Mouse (Mus musculus): Measurements from ENCODE around the gene Acox1. TPM values are rescaled to one million over a fixed set of nuclear protein-coding genes. Genes with fewer than 3 reads are reported as not detected.

Acox1 gene
- total RNA-seq (2021): 100 to 1,000 TPM; 112 to 119 TPM
- long read RNA-seq, experiment 1, transcript Acox1-201 (14 exons, 3,987 nt): major isoform, 114 of 143 reads
- long read RNA-seq, experiment 1, partial matches to known transcripts: 19 of 143 reads
- long read RNA-seq, experiment 1, other reads (novel, unspliced or antisense): 10 of 143 reads
- long read RNA-seq, experiment 2, transcript Acox1-201 (14 exons, 3,987 nt): major isoform, 104 of 118 reads
- long read RNA-seq, experiment 2, partial matches to known transcripts: 2 of 118 reads
- long read RNA-seq, experiment 2, other reads (novel, unspliced or antisense): 12 of 118 reads

- Histone ChIP-seq H3K27ac (peak within 1 kb of the TSS; percentile 100), H3K4me3 (peak within 1 kb of the TSS; percentile 83)
- no peak; the same call in 1 of the 2 replicates for TF ChIP-seq CTCF (IDR thresholded peaks at IDR 0.05)
- peak; percentile 96 for DNase-seq (ENCODE audit: extremely low spot score in 1 of 2, low spot score in 2 of 2)
- intact Hi-C loops (cut with DNase I): loop anchor here (1.0 to 2.0 kb wide), 2 partner anchors 31 to 60 kb away; partner anchors contain the start of genes Fbf1 and Mrpl38
Measured at GRCm38 (mm10) chr11:116198639-116199531, at the start of gene Acox1, which contains the start of gene Ten1. TSS of gene Acox1 (minus strand) at chr11:116199045. TSS of gene Ten1 (plus strand) at chr11:116198855.

DNA sequence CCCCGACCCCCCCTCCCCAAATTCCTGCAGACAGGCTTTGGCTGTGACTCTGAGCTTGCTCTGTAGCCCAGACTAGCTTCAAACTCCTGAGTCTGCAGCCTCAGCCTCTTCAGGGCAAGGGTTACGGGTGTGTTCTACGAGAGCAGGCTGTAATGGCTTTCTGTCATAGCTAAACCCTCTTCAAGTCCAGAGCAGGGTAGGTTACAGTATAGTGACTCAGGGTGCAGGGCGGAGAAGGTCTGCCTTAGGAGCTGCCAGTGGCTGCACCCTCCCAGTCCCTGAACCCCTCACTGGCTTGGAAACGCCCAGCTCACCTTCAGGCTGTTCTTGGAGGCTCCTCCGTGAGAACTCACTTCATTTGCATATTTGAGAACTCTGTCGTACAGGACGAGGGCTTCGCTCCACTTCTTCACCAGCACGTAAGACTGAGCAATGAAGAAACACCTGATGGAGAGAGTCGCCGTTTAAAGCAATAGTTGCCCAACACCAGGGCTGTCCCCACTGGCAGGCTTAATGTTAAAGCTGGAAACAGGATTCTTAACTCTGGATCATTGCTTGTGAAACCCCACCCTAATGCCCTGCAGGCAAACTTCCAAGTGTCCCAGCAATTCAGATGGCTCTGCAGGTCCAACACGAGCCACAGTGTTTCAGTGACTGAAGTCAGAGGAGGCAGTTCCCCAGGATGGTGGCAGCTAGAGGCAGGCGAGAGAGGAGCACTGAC lies 48.8 kb upstream of the Acox1 start:
- intact Hi-C loops (cut with DNase I): no loop called here
- no peak overlapping the region for H3K27ac ChIP-seq

DNA sequence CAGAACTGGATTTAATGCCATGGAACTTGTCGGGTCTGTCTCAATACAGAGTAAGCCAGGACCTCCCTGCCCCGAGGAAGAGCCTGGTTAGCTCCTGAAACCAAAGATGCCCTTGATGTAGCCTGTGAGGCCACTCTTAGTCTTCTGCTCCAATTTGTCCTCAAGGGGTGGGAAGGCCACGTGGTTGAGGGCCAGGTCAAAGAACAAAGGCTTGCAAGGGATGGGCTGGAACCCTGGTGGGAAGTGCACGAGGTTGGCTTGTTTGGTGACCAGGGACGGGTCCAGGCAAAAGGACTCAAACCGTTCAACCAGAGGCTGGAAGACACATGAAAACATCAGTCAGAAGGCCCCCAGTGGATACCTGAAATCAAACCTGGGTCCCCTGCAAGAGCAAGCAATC lies 46.8 kb upstream of the Acox1 start:
- intact Hi-C loops (cut with DNase I): no loop called here
- TF ChIP-seq CTCF (IDR thresholded peaks at IDR 0.05): no peak
- no peak overlapping the region for H3K4me3 ChIP-seq
- DNase-seq (ENCODE audit: extremely low spot score in 1 of 2, low spot score in 2 of 2): no peak
- H3K27ac ChIP-seq: no peak overlapping the region

More for the DNA sequence above, 48.8 kb upstream of the Acox1 start:
- no peak for TF ChIP-seq CTCF (IDR thresholded peaks at IDR 0.05)
- no peak for DNase-seq (ENCODE audit: extremely low spot score in 1 of 2, low spot score in 2 of 2)
- H3K4me3 ChIP-seq: no peak overlapping the region

DNA sequence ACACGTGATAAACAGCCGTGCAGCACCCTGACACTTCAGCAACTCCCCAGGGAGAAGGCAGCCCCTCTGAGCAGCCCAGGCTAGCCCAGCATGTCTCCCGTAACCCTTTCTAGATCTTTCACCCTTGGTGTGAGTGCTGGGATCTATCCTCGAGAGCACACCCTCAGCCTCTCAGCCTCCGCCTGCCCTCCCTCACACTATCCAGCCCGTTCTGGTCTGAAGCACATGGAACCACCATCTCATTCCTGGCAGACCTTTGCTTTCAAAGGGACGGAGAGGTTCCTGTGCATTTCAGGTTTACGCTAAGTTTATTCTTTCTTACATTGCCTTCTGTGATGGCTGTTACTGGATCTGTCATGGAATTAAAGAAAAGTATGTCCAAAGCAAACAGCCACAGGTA lies 45.7 kb upstream of the Acox1 start:
- no peak for DNase-seq (ENCODE audit: extremely low spot score in 1 of 2, low spot score in 2 of 2)
- H3K4me3 ChIP-seq: no peak overlapping the region
- intact Hi-C loops (cut with DNase I): no loop called here
- TF ChIP-seq CTCF (IDR thresholded peaks at IDR 0.05): no peak
- no peak overlapping the region for H3K27ac ChIP-seq

DNA sequence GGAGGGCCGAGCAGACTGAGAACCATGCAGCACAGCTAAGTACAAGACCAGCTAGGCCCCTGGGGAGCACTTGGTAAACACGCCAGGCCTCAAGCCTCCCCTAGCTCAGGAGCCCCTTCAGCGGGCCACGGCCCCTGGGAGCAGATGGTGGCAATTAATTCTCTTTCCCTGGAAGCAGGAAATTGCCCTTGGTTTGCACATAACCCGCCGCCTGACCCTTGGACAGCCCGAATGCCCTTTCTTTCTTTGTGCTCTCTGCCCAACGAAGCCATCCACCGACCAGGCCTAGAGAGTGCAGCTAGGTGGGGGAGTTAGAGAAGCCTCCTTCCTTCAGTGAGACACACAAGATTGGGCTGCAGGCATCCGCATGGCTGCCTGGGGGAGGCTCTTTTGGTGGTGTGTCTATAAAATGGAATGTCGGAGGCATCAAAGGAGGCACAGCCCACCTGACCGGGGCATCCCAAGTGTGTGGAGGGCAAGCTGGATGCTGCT lies 42.9 kb upstream of the Acox1 start:
- no peak for TF ChIP-seq CTCF (IDR thresholded peaks at IDR 0.05)
- Histone ChIP-seq H3K27ac (no peak overlapping the region), H3K4me3 (no peak overlapping the region)
- no peak for DNase-seq (ENCODE audit: extremely low spot score in 1 of 2, low spot score in 2 of 2)
- intact Hi-C loops (cut with DNase I): no loop called here

GRCm38 (mm10) chr11:116239797-116240196 lies 41.0 kb upstream of the Acox1 start:
- no peak for DNase-seq (ENCODE audit: extremely low spot score in 1 of 2, low spot score in 2 of 2)
- intact Hi-C loops (cut with DNase I): no loop called here
- TF ChIP-seq CTCF (IDR thresholded peaks at IDR 0.05): no peak
- no peak overlapping the region for H3K27ac ChIP-seq
- no peak overlapping the region for H3K4me3 ChIP-seq

DNA sequence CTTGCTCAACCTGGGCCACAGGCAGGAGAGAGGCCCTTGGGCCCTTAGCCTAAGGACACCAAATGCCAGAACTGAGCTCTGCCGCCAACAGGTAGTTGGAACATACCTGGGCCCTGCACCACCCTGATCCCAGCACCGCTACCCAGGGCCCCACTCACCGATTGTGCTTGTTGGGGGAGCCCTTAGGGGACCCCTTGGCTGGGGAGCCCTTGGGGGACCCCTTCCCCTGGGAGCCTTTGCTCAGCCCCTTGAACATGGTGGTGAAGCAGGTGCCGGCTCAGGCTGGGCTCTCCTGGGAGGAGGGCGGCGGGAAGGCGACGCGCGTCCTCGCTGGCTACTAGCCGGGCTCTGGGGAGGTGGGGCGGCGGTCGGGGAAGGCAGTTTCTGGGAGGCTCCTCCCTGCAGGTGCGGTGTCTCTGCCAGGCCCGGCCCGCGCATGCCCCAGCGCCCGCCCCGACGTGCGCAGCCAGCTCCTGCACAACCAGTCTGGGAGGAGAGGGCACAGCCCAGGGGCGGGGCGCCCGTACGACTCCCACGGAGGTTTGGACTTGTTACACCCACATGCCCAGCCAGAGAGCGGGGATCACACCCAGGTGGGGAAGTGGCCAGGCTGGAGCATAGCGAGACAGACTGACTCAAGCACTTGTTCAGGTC lies 39.0 kb upstream of the Acox1 start, which contains the start of gene Evpl:
Gene Evpl, minus strand, starts transcription at position 336 of the 654 bp plus-strand sequence.
- no peak for DNase-seq (ENCODE audit: extremely low spot score in 1 of 2, low spot score in 2 of 2)
- no peak within 1 kb of the TSS for H3K27ac ChIP-seq
- TF ChIP-seq CTCF (IDR thresholded peaks at IDR 0.05): no peak
- intact Hi-C loops (cut with DNase I): no loop called here
- no peak within 1 kb of the TSS for H3K4me3 ChIP-seq

- TF ChIP-seq CTCF (IDR thresholded peaks at IDR 0.05): no peak
- intact Hi-C loops (cut with DNase I): no loop called here
- Histone ChIP-seq H3K4me3 (no peak overlapping the region), H3K27ac (no peak overlapping the region)
- no peak for DNase-seq (ENCODE audit: extremely low spot score in 1 of 2, low spot score in 2 of 2)
Measured at GRCm38 (mm10) chr11:116234901-116235300, 36.1 kb upstream of the Acox1 start.

DNA sequence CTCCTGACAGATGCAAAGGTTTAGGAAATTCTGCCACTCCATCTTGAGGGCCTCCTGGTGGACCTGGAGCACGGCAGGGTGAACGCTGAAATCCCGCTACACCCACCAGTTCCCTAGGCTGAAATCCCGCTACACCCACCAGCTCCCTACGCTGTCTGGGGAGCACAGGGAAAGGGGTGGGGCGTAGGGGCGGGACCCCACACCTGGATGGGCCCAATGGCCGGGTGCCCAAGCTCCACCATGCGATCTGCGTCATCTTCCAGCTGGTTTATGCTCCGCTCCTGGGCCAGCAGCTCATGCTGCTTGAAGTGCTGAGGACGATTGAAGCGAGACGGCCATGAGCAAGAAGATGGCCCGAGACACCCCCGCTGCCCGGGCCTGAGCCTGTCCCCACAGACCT lies 33.6 kb upstream of the Acox1 start:
- Histone ChIP-seq H3K27ac (no peak overlapping the region), H3K4me3 (no peak overlapping the region)
- intact Hi-C loops (cut with DNase I): no loop called here
- no peak for TF ChIP-seq CTCF (IDR thresholded peaks at IDR 0.05)
- no peak for DNase-seq (ENCODE audit: extremely low spot score in 1 of 2, low spot score in 2 of 2)

- intact Hi-C loops (cut with DNase I): loop anchor here (5.0 kb wide), 1 partner anchor 219 kb away; no protein-coding TSS in a partner anchor
- no peak for DNase-seq (ENCODE audit: extremely low spot score in 1 of 2, low spot score in 2 of 2)
- TF ChIP-seq CTCF (IDR thresholded peaks at IDR 0.05): no peak
- Histone ChIP-seq H3K4me3 (no peak overlapping the region), H3K27ac (no peak overlapping the region)
Measured at GRCm38 (mm10) chr11:116228699-116229098, 29.9 kb upstream of the Acox1 start.

GRCm38 (mm10) chr11:116226414-116226813 lies 27.6 kb upstream of the Acox1 start:
- Histone ChIP-seq H3K4me3 (no peak overlapping the region), H3K27ac (no peak overlapping the region)
- DNase-seq (ENCODE audit: extremely low spot score in 1 of 2, low spot score in 2 of 2): peak; percentile 63 to 76
- intact Hi-C loops (cut with DNase I): loop anchor here (1.0 to 5.0 kb wide), 3 partner anchors 68 to 238 kb away; no protein-coding TSS in a partner anchor
- peak; percentile 87 for TF ChIP-seq CTCF (IDR thresholded peaks at IDR 0.05)
